Mouse (Mus musculus) thymus, adult 2 months (tissue): ENCODE data around the gene Gabrg3. TPM values are rescaled to one million over a fixed set of nuclear protein-coding genes. Genes with fewer than 3 reads are reported as not detected.

Source experiments
- DNase-seq: peaks from one replicate; pipeline ENCODE4 v3.0.0; 2021
- H3K27ac ChIP-seq: fragments of 200-500 bp; 2 replicates; pipeline ENCODE4 v1.5.1; 2012; ENCODE audit warnings: low read length, control low read depth; ENCODE audit not compliant: control insufficient read depth, insufficient read depth
- H3K27me3 ChIP-seq: fragments of 200-500 bp; 2 replicates; pipeline ENCODE4 v1.6.1; 2012; ENCODE audit warnings: mild to moderate bottlenecking, low read length, moderate library complexity, mixed read lengths; ENCODE audit not compliant: control insufficient read depth, insufficient read depth
- H3K36me3 ChIP-seq: fragments of 200-500 bp; 2 replicates; pipeline ENCODE4 v1.6.1; 2012; ENCODE audit warnings: mild to moderate bottlenecking, low read length, moderate library complexity; ENCODE audit not compliant: control insufficient read depth, insufficient read depth
- H3K4me1 ChIP-seq: fragments of 200-500 bp; replicated peaks from 2 replicates; pipeline ENCODE4 v1.6.1; 2012; ENCODE audit warnings: low read length; ENCODE audit not compliant: control insufficient read depth, insufficient read depth
- H3K4me3 ChIP-seq: fragments of 200-500 bp; 2 replicates; pipeline ENCODE4 v1.5.1; 2012; ENCODE audit warnings: mild to moderate bottlenecking, low read length, control low read depth, moderate library complexity; ENCODE audit not compliant: control insufficient read depth, insufficient read depth
- CTCF ChIP-seq: fragments of 200-500 bp; IDR thresholded peaks from 2 replicates; pipeline ENCODE4 v1.5.1; 2012; ENCODE audit warnings: mild to moderate bottlenecking, control low read depth, low read length, moderate library complexity, borderline replicate concordance; ENCODE audit not compliant: control insufficient read depth, poor library complexity, insufficient read depth; ENCODE audit errors: extremely low read depth
- POLR2A ChIP-seq: fragments of 200-500 bp; IDR thresholded peaks from 2 replicates; pipeline ENCODE4 v1.6.1; 2012; ENCODE audit warnings: mild to moderate bottlenecking, low read length, control low read depth, moderate library complexity; ENCODE audit not compliant: control insufficient read depth, poor library complexity, insufficient read depth; ENCODE audit errors: extremely low read depth
- WGBS: fragments of 180-500 bp; shearing (Covaris S2); methylation state at CpG from one replicate; pipeline ENCODE4 v1.1.7; 2018; 5-methylcytosine and 5-hydroxymethylcytosine counted together
- polyA plus RNA-seq: library from polyadenylated mRNA; depleted of rRNA; stranded (reverse); fragments of >200 nt; gene quantifications from 2 replicates; pipeline ENCODE4 v1.2.3, GENCODE M21; 2012; rRNA removed

Gene Gabrg3
- 0.15 and 0.20 TPM in 2 replicates for polyA plus RNA-seq

- no peaks in the 10 kb centered on the region for H3K4me1 ChIP-seq
- H3K4me3 ChIP-seq: no peak within 1 kb of the TSS
- H3K36me3 ChIP-seq: no peaks in the 10 kb centered on the region
- no peaks in the 10 kb centered on the region for H3K27me3 ChIP-seq
- no peak for TF ChIP-seq CTCF
- no peak for TF ChIP-seq POLR2A
- 6% methylated on average over 71 of the region's 71 CpGs for WGBS
- no peak within 1 kb of the TSS for H3K27ac ChIP-seq
- no peak for DNase-seq
These were observed at the start of gene Gabrg3 for GRCm38 (mm10) chr7:57386517-57387340. Gene Gabrg3 (minus strand): TSS chr7:57387188.

DNA sequence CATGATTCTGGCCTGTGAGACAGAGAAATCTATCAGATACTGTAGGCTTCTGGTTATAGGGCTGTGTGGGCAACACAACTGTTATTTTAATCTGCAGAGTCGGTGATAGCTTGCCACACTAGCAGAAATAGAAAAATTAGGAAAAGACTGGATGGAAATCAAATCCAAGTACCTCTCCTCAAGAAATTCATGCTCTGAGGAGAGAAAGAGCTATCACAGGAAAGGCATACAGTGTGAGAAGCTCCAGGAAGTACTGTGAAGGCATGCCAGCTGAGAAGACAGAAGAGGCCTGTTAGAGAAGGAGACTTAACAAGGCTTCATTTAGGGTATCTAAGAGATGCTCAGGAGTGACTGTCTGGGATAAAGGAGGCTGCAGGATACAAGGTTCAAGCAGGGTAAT, 35.7 kb upstream of the Gabrg3 start:
- WGBS: 84% methylated on average over 1 of the region's 1 CpGs

GRCm38 (mm10) chr7:57421044-57421443, 34.1 kb upstream of the Gabrg3 start:
- 89% methylated on average over 1 of the region's 1 CpGs for WGBS
- TF ChIP-seq CTCF (no peak), POLR2A (no peak)

More for the DNA sequence above, 35.7 kb upstream of the Gabrg3 start:
- Histone ChIP-seq H3K27ac (no peak overlapping the region), H3K4me1 (no peaks in the 10 kb centered on the region), H3K27me3 (no peaks in the 10 kb centered on the region), H3K36me3 (no peaks in the 10 kb centered on the region), H3K4me3 (no peak overlapping the region)
- DNase-seq: no peak
- TF ChIP-seq POLR2A (no peak), CTCF (no peak)

GRCm38 (mm10) chr7:57419392-57419791, 32.4 kb upstream of the Gabrg3 start, which contains the start of gene Gabrb3:
Gene Gabrb3 (plus strand): TSS chr7:57419692.
- H3K4me1 ChIP-seq: no peaks in the 10 kb centered on the region
- no peak within 1 kb of the TSS for H3K4me3 ChIP-seq
- H3K27me3 ChIP-seq: no peaks in the 10 kb centered on the region
- DNase-seq: no peak
- TF ChIP-seq POLR2A: no peak
- no peak for TF ChIP-seq CTCF
- WGBS: 91% methylated on average over 2 of the region's 2 CpGs
- H3K27ac ChIP-seq: no peak within 1 kb of the TSS
- H3K36me3 ChIP-seq: no peaks in the 10 kb centered on the region

More at GRCm38 (mm10) chr7:57421044-57421443, 34.1 kb upstream of the Gabrg3 start:
- Histone ChIP-seq H3K27me3 (no peaks in the 10 kb centered on the region), H3K27ac (no peak overlapping the region), H3K36me3 (no peaks in the 10 kb centered on the region), H3K4me1 (no peaks in the 10 kb centered on the region), H3K4me3 (no peak overlapping the region)
- no peak for DNase-seq

- H3K27me3 ChIP-seq: no peaks in the 10 kb centered on the region
- DNase-seq: no peak
- no peak overlapping the region for H3K4me3 ChIP-seq
- WGBS: 28% methylated on average over 1 of the region's 1 CpGs
- no peaks in the 10 kb centered on the region for H3K36me3 ChIP-seq
- H3K4me1 ChIP-seq: no peaks in the 10 kb centered on the region
- no peak overlapping the region for H3K27ac ChIP-seq
- TF ChIP-seq CTCF: no peak
- TF ChIP-seq POLR2A: no peak
These were observed 25.9 kb upstream of the Gabrg3 start for GRCm38 (mm10) chr7:57412896-57413295.

- Histone ChIP-seq H3K36me3 (no peaks in the 10 kb centered on the region), H3K27me3 (no peaks in the 10 kb centered on the region), H3K27ac (no peak overlapping the region), H3K4me3 (no peak overlapping the region), H3K4me1 (no peaks in the 10 kb centered on the region)
- no peak for TF ChIP-seq CTCF
- no peak for DNase-seq
- 80% methylated on average over 4 of the region's 4 CpGs for WGBS
These were observed 24.2 kb upstream of the Gabrg3 start for GRCm38 (mm10) chr7:57411163-57411562.
